Mouse (Mus musculus) liver, embryonic 14.5 days (tissue): ENCODE results near the gene Olfr102. TPM values are rescaled to one million over a fixed set of nuclear protein-coding genes. Genes with fewer than 3 reads are reported as not detected.

Experiments
- ATAC-seq: fragments of 200-750 bp; cut with Nextera tagmentation; 2 replicates; pipeline ENCODE4 v1.8.0; 2017; ENCODE audit warnings: moderate number of reproducible peaks, mild to moderate bottlenecking, moderate library complexity; ENCODE audit not compliant: insufficient read depth
- DNase-seq, 3 experiments: peaks; one replicate each; pipeline ENCODE4 v3.0.0-alpha.2; 2012 to 2013; ENCODE audit warnings: low read depth in 3 of 3, low spot score in 3 of 3
- H3K27ac ChIP-seq: fragments of 300-500 bp; sonication (generic); 2 replicates; pipeline ENCODE4 v1.5.1; 2014; ENCODE audit warnings: moderate library complexity, mild to moderate bottlenecking, control low read depth, inconsistent platforms
- H3K27me3 ChIP-seq: fragments of 300-500 bp; sonication (generic); 2 replicates; pipeline ENCODE4 v1.6.1; 2014; ENCODE audit warnings: mild to moderate bottlenecking, low read length, moderate library complexity; ENCODE audit not compliant: control insufficient read depth, insufficient read depth
- H3K36me3 ChIP-seq: fragments of 300-500 bp; sonication (generic); replicated peaks from 2 replicates; pipeline ENCODE4 v1.6.1; 2014; ENCODE audit warnings: low read depth; ENCODE audit not compliant: control insufficient read depth, insufficient read depth
- H3K4me1 ChIP-seq, 2 experiments: fragments of 200-500 bp in 1 of 2; fragments of 300-500 bp in 1 of 2; sonication (generic) in 1 of 2; replicated peaks; 2 replicates each; pipeline ENCODE4 v1.6.1; 2012 to 2014; ENCODE audit warnings: antibody characterized with exemption in 1 of 2, inconsistent platforms in 1 of 2, low read length in 1 of 2; ENCODE audit not compliant: control insufficient read depth in 2 of 2, insufficient read depth in 2 of 2
- H3K4me2 ChIP-seq: fragments of 300-500 bp; sonication (generic); 2 replicates; pipeline ENCODE4 v1.6.1; 2014; ENCODE audit warnings: low read depth, mild to moderate bottlenecking, control low read depth, moderate library complexity
- H3K4me3 ChIP-seq, 2 experiments: fragments of 200-500 bp in 1 of 2; fragments of 300-500 bp in 1 of 2; sonication (generic) in 1 of 2; 2 replicates each; pipeline ENCODE4 v1.5.1; 2012 to 2014; ENCODE audit warnings: low read depth in 2 of 2, low read length in 2 of 2, mild to moderate bottlenecking in 2 of 2, control low read depth in 1 of 2, inconsistent platforms in 1 of 2, moderate library complexity in 1 of 2; ENCODE audit not compliant: insufficient read depth in 1 of 2
- H3K9ac ChIP-seq: fragments of 300-500 bp; sonication (generic); replicated peaks from 2 replicates; pipeline ENCODE4 v1.6.1; 2014; ENCODE audit warnings: mild to moderate bottlenecking, control low read depth, moderate library complexity
- H3K9me3 ChIP-seq: fragments of 300-500 bp; sonication (generic); 2 replicates; pipeline ENCODE4 v1.6.1; 2016; ENCODE audit warnings: low read length, mixed read lengths; ENCODE audit not compliant: control insufficient read depth
- CTCF ChIP-seq: IDR thresholded peaks from 2 replicates; pipeline ENCODE4 v1.5.1; 2016; ENCODE audit warnings: antibody characterized with exemption, low read depth, control low read depth
- EP300 ChIP-seq: IDR thresholded peaks from 2 replicates; pipeline ENCODE4 v1.6.1; 2016; ENCODE audit warnings: antibody characterized with exemption, low read depth
- WGBS: fragments of 180-500 bp; shearing (Covaris S2); extraction: QIAGEN DNeasy Blood & Tissue Kit; methylation state at CpG from one replicate; pipeline ENCODE4 v1.1.7; 2014; ENCODE audit not compliant: insufficient replicate concordance; 5-methylcytosine and 5-hydroxymethylcytosine counted together
- polyA plus RNA-seq, 2 experiments: library from polyadenylated mRNA; depleted of rRNA in 1 of 2; stranded (reverse) in 1 of 2; unstranded in 1 of 2; fragments of >200 nt; fragmentation: Nextera tagmentation in 1 of 2; extraction: Ambion mirVana in 1 of 2; gene quantifications; 2 replicates each; pipeline versions ENCODE4 v1.2.1 to v1.2.3; 2012 to 2014

Olfr102 gene
- polyA plus RNA-seq, 2 experiments, result not detected

DNA sequence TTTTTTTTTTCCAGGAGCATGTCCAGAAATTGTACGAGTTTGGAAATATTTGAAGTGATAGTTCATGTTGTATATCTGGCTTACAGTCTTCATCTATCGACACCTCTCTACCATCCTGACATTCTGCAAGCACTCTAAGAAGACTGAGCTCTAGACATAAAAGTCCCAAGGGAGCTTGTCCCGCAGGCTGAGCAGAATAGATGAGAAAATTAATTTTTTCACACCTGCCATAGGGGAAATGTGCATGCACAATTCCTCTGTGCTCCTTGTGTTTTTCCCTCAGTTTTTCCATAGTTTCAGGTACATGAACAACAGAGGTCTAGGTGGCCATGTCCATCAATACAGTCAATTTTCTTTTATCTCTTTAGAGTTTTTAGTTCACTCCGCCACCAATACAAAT, 12.6 kb downstream of the Olfr102 start, which contains the start of gene Olfr101:
Gene Olfr101 (minus strand): TSS at position 101 of the 400 bp plus-strand sequence.
- no peak within 1 kb of the TSS for H3K4me3 ChIP-seq
- H3K9ac ChIP-seq, result no peak within 1 kb of the TSS
- 46% methylated on average over 4 of the region's 4 CpGs for WGBS
- TF ChIP-seq EP300, result no peak
- TF ChIP-seq CTCF, result no peak
- ATAC-seq (no peak), DNase-seq (no peak)
- no peaks in the 10 kb centered on the region for H3K9me3 ChIP-seq
- H3K27me3 ChIP-seq, result no peaks in the 10 kb centered on the region
- H3K27ac ChIP-seq, result no peak within 1 kb of the TSS
- no peak within 1 kb of the TSS for H3K4me2 ChIP-seq
- H3K36me3 ChIP-seq, result no peaks in the 10 kb centered on the region
- H3K4me1 ChIP-seq, result no peaks in the 10 kb centered on the region

DNA sequence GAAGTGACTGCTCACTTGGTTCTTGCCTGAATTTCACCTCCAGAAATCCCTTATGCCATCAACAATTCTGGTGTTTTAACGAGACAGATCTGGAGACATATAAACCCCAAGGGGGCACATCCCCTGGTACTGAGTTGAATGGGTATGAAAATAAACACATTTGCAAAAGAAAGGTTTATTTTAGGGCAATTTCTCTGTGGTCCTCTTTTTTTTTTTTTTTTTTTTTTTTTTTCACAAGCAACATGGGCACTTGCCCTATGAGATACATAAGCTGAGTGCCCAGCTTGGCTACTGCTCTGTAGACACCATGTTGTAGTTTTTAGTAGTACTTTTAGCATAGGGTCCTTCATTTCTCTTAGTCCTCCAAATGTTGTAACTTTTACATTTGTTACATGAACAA, 33.5 kb downstream of the Olfr102 start, which contains the start of gene Olfr99:
Gene Olfr99 (minus strand): TSS at position 101 of the 400 bp plus-strand sequence.
- DNase-seq (no peak), ATAC-seq (no peak)
- Histone ChIP-seq H3K4me3 (no peak within 1 kb of the TSS), H3K27me3 (no peaks in the 10 kb centered on the region), H3K9me3 (no peaks in the 10 kb centered on the region), H3K4me1 (no peaks in the 10 kb centered on the region), H3K36me3 (no peaks in the 10 kb centered on the region), H3K9ac (no peak within 1 kb of the TSS), H3K4me2 (no peak within 1 kb of the TSS), H3K27ac (no peak within 1 kb of the TSS)
- WGBS, result 44% methylated on average over 1 of the region's 1 CpGs
- no peak for TF ChIP-seq CTCF

DNA sequence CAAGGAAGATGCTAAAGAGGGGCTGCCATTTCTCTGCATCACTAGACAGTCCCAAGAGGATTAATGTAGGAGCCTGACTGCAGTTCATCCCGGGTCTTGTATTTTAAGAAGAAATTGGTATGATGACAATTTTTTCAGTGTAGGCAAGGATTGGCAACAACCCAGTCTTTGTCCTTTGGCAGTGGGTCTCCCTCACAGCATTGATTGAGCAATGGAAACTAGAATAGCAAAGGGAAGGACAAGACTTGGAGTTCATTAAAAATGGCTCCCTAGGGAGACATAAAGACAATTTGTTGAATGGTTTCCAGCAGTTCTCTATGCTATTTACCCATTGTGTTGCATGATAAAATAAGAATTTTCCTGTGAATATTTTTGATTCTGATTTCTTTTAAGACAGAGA, 36.5 kb downstream of the Olfr102 start:
- TF ChIP-seq EP300 (no peak), CTCF (no peak)
- no peak overlapping the region for H3K4me2 ChIP-seq
- no peak for ATAC-seq
- H3K36me3 ChIP-seq, result no peaks in the 10 kb centered on the region
- H3K4me1 ChIP-seq, result no peaks in the 10 kb centered on the region
- WGBS, result 53% methylated on average over 1 of the region's 1 CpGs
- no peaks in the 10 kb centered on the region for H3K27me3 ChIP-seq
- H3K4me3 ChIP-seq, result no peak overlapping the region
- DNase-seq, result no peak
- H3K9ac ChIP-seq, result no peak overlapping the region
- no peak overlapping the region for H3K27ac ChIP-seq
- H3K9me3 ChIP-seq, result no peaks in the 10 kb centered on the region

DNA sequence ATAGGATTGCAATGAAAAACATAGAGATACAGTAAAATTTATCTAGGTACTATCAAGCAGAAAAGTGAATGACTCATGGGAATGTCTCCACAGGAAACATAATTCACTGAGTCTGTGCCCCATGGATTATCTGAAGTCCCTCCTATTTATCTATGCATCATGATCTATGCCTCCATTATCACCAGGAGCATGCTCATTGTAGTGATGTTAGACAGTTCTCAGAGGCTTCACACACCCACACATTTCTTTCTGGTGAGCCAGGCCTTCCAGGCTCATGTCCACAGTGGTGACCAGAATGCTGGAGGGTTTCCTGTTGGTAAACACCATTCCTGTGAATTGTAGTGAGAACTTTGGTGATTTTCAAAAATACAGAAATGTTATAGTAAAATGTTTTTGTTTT, 40.3 kb downstream of the Olfr102 start:
- DNase-seq (no peak), ATAC-seq (no peak)
- Histone ChIP-seq H3K27ac (no peak overlapping the region), H3K4me3 (no peak overlapping the region), H3K4me1 (no peaks in the 10 kb centered on the region), H3K9ac (no peak overlapping the region), H3K4me2 (no peak overlapping the region), H3K9me3 (no peaks in the 10 kb centered on the region), H3K27me3 (no peaks in the 10 kb centered on the region), H3K36me3 (no peaks in the 10 kb centered on the region)
- TF ChIP-seq EP300, result no peak
- TF ChIP-seq CTCF, result no peak

DNA sequence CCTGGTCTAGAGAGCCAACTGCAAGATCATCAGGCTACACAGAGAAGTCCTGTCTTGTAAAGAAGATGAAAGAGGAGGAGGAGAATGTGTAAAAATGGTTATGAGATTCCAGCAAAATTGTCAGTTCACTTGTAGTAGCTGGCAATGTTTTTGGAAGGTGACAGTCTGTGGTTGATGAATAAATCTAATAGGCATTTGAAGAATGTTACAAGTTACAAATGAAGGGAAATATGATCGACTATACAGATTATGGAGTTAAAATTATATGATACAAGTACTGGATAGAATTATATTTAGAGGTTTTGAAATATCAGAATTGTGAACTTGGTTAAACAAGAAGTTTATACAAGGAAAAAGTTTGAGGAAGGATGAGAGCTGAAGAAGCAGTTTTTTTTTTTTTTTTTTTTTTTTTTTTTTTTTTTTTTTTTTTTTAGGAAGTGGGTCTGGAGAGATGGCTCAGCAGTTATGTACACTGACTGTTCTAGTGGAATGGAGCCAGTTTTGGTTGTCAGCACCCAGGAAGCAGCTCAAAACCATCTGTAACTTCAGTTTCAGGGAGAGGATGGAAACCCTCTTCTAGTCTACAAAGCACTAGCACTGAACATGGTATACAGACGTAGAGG, 41.1 kb downstream of the Olfr102 start:
- no peak overlapping the region for H3K4me2 ChIP-seq
- H3K9me3 ChIP-seq, result no peaks in the 10 kb centered on the region
- H3K27ac ChIP-seq, result no peak overlapping the region
- H3K4me1 ChIP-seq, result no peaks in the 10 kb centered on the region
- 47% methylated on average over 2 of the region's 2 CpGs for WGBS
- no peaks in the 10 kb centered on the region for H3K36me3 ChIP-seq
- DNase-seq (no peak), ATAC-seq (no peak)
- no peak overlapping the region for H3K9ac ChIP-seq
- no peak overlapping the region for H3K4me3 ChIP-seq
- no peaks in the 10 kb centered on the region for H3K27me3 ChIP-seq
- TF ChIP-seq EP300 (no peak), CTCF (no peak)
